Mouse (Mus musculus): Measurements from ENCODE around the gene Vgll2. TPM values are rescaled to one million over a fixed set of nuclear protein-coding genes. Genes with fewer than 3 reads are reported as not detected.

Gene Vgll2
- polyA plus RNA-seq, 1 experiment from 2014 or later: 0.89 TPM

- DNase-seq (ENCODE audit: low spot score) (no peak), ATAC-seq (replicated peaks; ENCODE audit: low FRiP score) (no peak)
- H3K4me1 ChIP-seq (replicated peaks; ENCODE audit: control insufficient read depth, insufficient read depth, low read length): no peaks in the 10 kb centered on the region
- H3K9ac ChIP-seq (ENCODE audit: low read depth, low read length): no peak overlapping the region
- no peaks in the 10 kb centered on the region for H3K9me3 ChIP-seq (ENCODE audit: control insufficient read depth, low read length)
- no peak overlapping the region for H3K27ac ChIP-seq (ENCODE audit: low read depth, low read length)
- H3K4me2 ChIP-seq: peak overlapping the region; percentile 69
- H3K36me3 ChIP-seq (ENCODE audit: control insufficient read depth, insufficient read depth, low read length): no peaks in the 10 kb centered on the region
- peak overlapping the region; percentile 40; the same call in 1 of the 2 replicates for H3K4me3 ChIP-seq (ENCODE audit: low read depth, low read length)
- peaks cover 82% of the 10 kb centered on the region for H3K27me3 ChIP-seq (replicated peaks; ENCODE audit: control insufficient read depth, insufficient read depth, low read length)
- WGBS: 4% methylated on average over 17 of the region's 17 CpGs
These were observed 1.1 kb downstream of the Vgll2 start for GRCm38 (mm10) chr10:52023213-52024052.

- Histone ChIP-seq H3K4me1 (replicated peaks; ENCODE audit: control insufficient read depth, insufficient read depth, low read length) (no peaks in the 10 kb centered on the region), H3K36me3 (ENCODE audit: control insufficient read depth, insufficient read depth, low read length) (no peaks in the 10 kb centered on the region), H3K4me2 (no peak overlapping the region), H3K9me3 (ENCODE audit: control insufficient read depth, low read length) (no peaks in the 10 kb centered on the region), H3K27me3 (replicated peaks; ENCODE audit: control insufficient read depth, insufficient read depth, low read length) (peaks cover 88% of the 10 kb centered on the region), H3K4me3 (ENCODE audit: low read depth, low read length) (no peak overlapping the region), H3K9ac (ENCODE audit: low read depth, low read length) (no peak overlapping the region), H3K27ac (ENCODE audit: low read depth, low read length) (no peak overlapping the region)
- WGBS: 20% methylated on average over 2 of the region's 2 CpGs
- ATAC-seq (replicated peaks; ENCODE audit: low FRiP score): no peak
- no peak for DNase-seq (ENCODE audit: low spot score)
These were observed 1.7 kb downstream of the Vgll2 start for GRCm38 (mm10) chr10:52024053-52024410.

- H3K9me3 ChIP-seq (ENCODE audit: control insufficient read depth, low read length): no peaks in the 10 kb centered on the region
- no peak for DNase-seq (ENCODE audit: low spot score)
These were observed 3.0 kb downstream of the Vgll2 start for GRCm38 (mm10) chr10:52025291-52025690.

GRCm38 (mm10) chr10:52025821-52026220 is 3.5 kb downstream of the Vgll2 start:
- no peaks in the 10 kb centered on the region for H3K4me1 ChIP-seq (replicated peaks; ENCODE audit: control insufficient read depth, insufficient read depth, low read length)
- no peak for ATAC-seq (replicated peaks; ENCODE audit: low FRiP score)
- no peak overlapping the region for H3K9ac ChIP-seq (ENCODE audit: low read depth, low read length)
- H3K9me3 ChIP-seq (ENCODE audit: control insufficient read depth, low read length): no peaks in the 10 kb centered on the region
- no peak overlapping the region for H3K4me2 ChIP-seq
- no peak overlapping the region for H3K27ac ChIP-seq (ENCODE audit: low read depth, low read length)
- DNase-seq (ENCODE audit: low spot score): no peak
- no peak overlapping the region for H3K4me3 ChIP-seq (ENCODE audit: low read depth, low read length)
- peaks cover 89% of the 10 kb centered on the region for H3K27me3 ChIP-seq (replicated peaks; ENCODE audit: control insufficient read depth, insufficient read depth, low read length)
- no peaks in the 10 kb centered on the region for H3K36me3 ChIP-seq (ENCODE audit: control insufficient read depth, insufficient read depth, low read length)
- WGBS: 11% methylated on average over 7 of the region's 7 CpGs

More at GRCm38 (mm10) chr10:52025291-52025690, 3.0 kb downstream of the Vgll2 start:
- Histone ChIP-seq H3K27ac (ENCODE audit: low read depth, low read length) (no peak overlapping the region), H3K36me3 (ENCODE audit: control insufficient read depth, insufficient read depth, low read length) (no peaks in the 10 kb centered on the region), H3K27me3 (replicated peaks; ENCODE audit: control insufficient read depth, insufficient read depth, low read length) (peaks cover 94% of the 10 kb centered on the region), H3K9ac (ENCODE audit: low read depth, low read length) (no peak overlapping the region), H3K4me2 (no peak overlapping the region), H3K4me1 (replicated peaks; ENCODE audit: control insufficient read depth, insufficient read depth, low read length) (no peaks in the 10 kb centered on the region), H3K4me3 (ENCODE audit: low read depth, low read length) (no peak overlapping the region)
- no peak for ATAC-seq (replicated peaks; ENCODE audit: low FRiP score)
- WGBS: 0% methylated on average over 1 of the region's 1 CpGs

- Histone ChIP-seq H3K9me3 (ENCODE audit: control insufficient read depth, low read length) (no peaks in the 10 kb centered on the region), H3K9ac (ENCODE audit: low read depth, low read length) (no peak overlapping the region), H3K27ac (ENCODE audit: low read depth, low read length) (no peak overlapping the region), H3K4me1 (replicated peaks; ENCODE audit: control insufficient read depth, insufficient read depth, low read length) (no peaks in the 10 kb centered on the region), H3K27me3 (replicated peaks; ENCODE audit: control insufficient read depth, insufficient read depth, low read length) (peaks cover 81% of the 10 kb centered on the region), H3K4me2 (peak overlapping the region; percentile 54), H3K4me3 (ENCODE audit: low read depth, low read length) (peak overlapping the region; percentile 29), H3K36me3 (ENCODE audit: control insufficient read depth, insufficient read depth, low read length) (no peaks in the 10 kb centered on the region)
- ATAC-seq (replicated peaks; ENCODE audit: low FRiP score) (peak; percentile 34; the same call in 1 of the 2 replicates), DNase-seq (ENCODE audit: low spot score) (no peak)
- 2% methylated on average over 63 of the region's 68 CpGs for WGBS
These were observed 5.1 kb downstream of the Vgll2 start for GRCm38 (mm10) chr10:52027161-52028035.

GRCm38 (mm10) chr10:52028561-52029370 is 6.5 kb downstream of the Vgll2 start:
- Histone ChIP-seq H3K27ac (ENCODE audit: low read depth, low read length) (no peak overlapping the region), H3K9me3 (ENCODE audit: control insufficient read depth, low read length) (no peaks in the 10 kb centered on the region), H3K27me3 (replicated peaks; ENCODE audit: control insufficient read depth, insufficient read depth, low read length) (peaks cover 68% of the 10 kb centered on the region), H3K9ac (ENCODE audit: low read depth, low read length) (no peak overlapping the region), H3K4me3 (ENCODE audit: low read depth, low read length) (no peak overlapping the region), H3K4me2 (no peak overlapping the region), H3K36me3 (ENCODE audit: control insufficient read depth, insufficient read depth, low read length) (no peaks in the 10 kb centered on the region), H3K4me1 (replicated peaks; ENCODE audit: control insufficient read depth, insufficient read depth, low read length) (no peaks in the 10 kb centered on the region)
- WGBS: 2% methylated on average over 11 of the region's 11 CpGs
- DNase-seq (ENCODE audit: low spot score) (no peak), ATAC-seq (replicated peaks; ENCODE audit: low FRiP score) (no peak)

- Histone ChIP-seq H3K9me3 (ENCODE audit: control insufficient read depth, low read length) (no peaks in the 10 kb centered on the region), H3K4me3 (ENCODE audit: low read depth, low read length) (no peak overlapping the region), H3K27ac (ENCODE audit: low read depth, low read length) (no peak overlapping the region), H3K4me2 (no peak overlapping the region), H3K27me3 (replicated peaks; ENCODE audit: control insufficient read depth, insufficient read depth, low read length) (peaks cover 60% of the 10 kb centered on the region), H3K36me3 (ENCODE audit: control insufficient read depth, insufficient read depth, low read length) (no peaks in the 10 kb centered on the region), H3K9ac (ENCODE audit: low read depth, low read length) (no peak overlapping the region), H3K4me1 (replicated peaks; ENCODE audit: control insufficient read depth, insufficient read depth, low read length) (no peaks in the 10 kb centered on the region)
- DNase-seq (ENCODE audit: low spot score) (no peak), ATAC-seq (replicated peaks; ENCODE audit: low FRiP score) (no peak)
- WGBS: 2% methylated on average over 10 of the region's 10 CpGs
These were observed 7.2 kb downstream of the Vgll2 start for GRCm38 (mm10) chr10:52029421-52030080.

GRCm38 (mm10) chr10:52033729-52034128 is 11.4 kb downstream of the Vgll2 start:
- Histone ChIP-seq H3K9me3 (ENCODE audit: control insufficient read depth, low read length) (no peaks in the 10 kb centered on the region), H3K4me2 (no peak overlapping the region), H3K4me1 (replicated peaks; ENCODE audit: control insufficient read depth, insufficient read depth, low read length) (no peaks in the 10 kb centered on the region), H3K9ac (ENCODE audit: low read depth, low read length) (no peak overlapping the region), H3K27ac (ENCODE audit: low read depth, low read length) (no peak overlapping the region), H3K27me3 (replicated peaks; ENCODE audit: control insufficient read depth, insufficient read depth, low read length) (peaks cover 20% of the 10 kb centered on the region), H3K36me3 (ENCODE audit: control insufficient read depth, insufficient read depth, low read length) (no peaks in the 10 kb centered on the region), H3K4me3 (ENCODE audit: low read depth, low read length) (no peak overlapping the region)
- DNase-seq (ENCODE audit: low spot score): no peak
- ATAC-seq (replicated peaks; ENCODE audit: low FRiP score): no peak

Data from liver, embryonic 11.5 days (tissue).